Mouse (Mus musculus) cortical plate, adult 2 months (tissue): ENCODE results near the gene Nsd2.

Source experiments
- CTCF ChIP-seq: fragments of 200-500 bp; IDR thresholded peaks from 2 replicates; pipeline ENCODE4 v1.5.1; 2011; ENCODE audit warnings: mild to moderate bottlenecking, control low read depth, low read length; ENCODE audit not compliant: insufficient read depth; ENCODE audit errors: extremely low read depth
- POLR2A ChIP-seq: fragments of 200-500 bp; IDR thresholded peaks from 2 replicates; pipeline ENCODE4 v1.6.1; 2011; ENCODE audit warnings: mild to moderate bottlenecking, low read length, control low read depth; ENCODE audit not compliant: insufficient read depth; ENCODE audit errors: extremely low read depth

DNA sequence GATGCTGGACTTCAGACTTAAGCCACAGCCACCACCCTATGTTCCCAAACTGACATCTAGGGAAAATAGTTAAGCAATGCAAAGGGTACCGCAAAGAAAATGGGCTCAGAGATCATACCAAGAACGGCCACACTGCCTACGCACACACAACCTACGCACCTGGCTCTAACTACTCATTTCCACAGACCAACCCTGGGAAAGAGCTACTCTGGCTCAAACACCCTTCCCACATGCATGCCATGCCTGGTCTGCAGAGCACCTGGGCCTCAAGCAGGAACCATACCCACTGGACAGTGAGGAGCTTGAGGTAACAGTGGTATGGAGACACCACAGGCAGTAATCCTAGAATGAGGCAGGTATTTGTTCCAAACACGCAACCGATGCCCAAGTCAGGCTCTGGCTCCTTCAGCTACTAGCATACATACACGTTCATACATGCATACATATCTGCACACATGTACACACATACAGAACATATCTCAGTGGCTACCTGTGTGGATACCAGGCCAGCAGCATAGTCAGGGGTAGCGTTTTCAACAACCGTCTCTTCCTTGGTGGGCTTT is 80.3 kb downstream of the Nsd2 start:
- no peak for TF ChIP-seq CTCF
- TF ChIP-seq POLR2A: no peak
